Mouse (Mus musculus) intestine, embryonic 15.5 days (tissue): ENCODE measurements around the gene Ermp1. TPM values are rescaled to one million over a fixed set of nuclear protein-coding genes. Genes with fewer than 3 reads are reported as not detected.
"Not testable (repeated sequence)": the region's sequence is repeated elsewhere in the genome, so short reads cannot be mapped to it uniquely, and the experiment has no call there.

Experiments used
- ATAC-seq: fragments of 200-750 bp; cut with Nextera tagmentation; 2 replicates; pipeline ENCODE4 v1.8.0; 2017; ENCODE audit warnings: moderate TSS enrichment, moderate library complexity
- H3K27ac ChIP-seq: fragments of 300-500 bp; sonication (generic); 2 replicates; pipeline ENCODE4 v1.5.1; 2015; ENCODE audit warnings: mild to moderate bottlenecking, inconsistent platforms
- H3K27me3 ChIP-seq: fragments of 300-500 bp; sonication (generic); replicated peaks from 2 replicates; pipeline ENCODE4 v1.6.1; 2015; ENCODE audit warnings: inconsistent platforms
- H3K36me3 ChIP-seq: fragments of 300-500 bp; sonication (generic); 2 replicates; pipeline ENCODE4 v1.6.1; 2015; ENCODE audit warnings: inconsistent platforms
- H3K4me1 ChIP-seq: fragments of 300-500 bp; sonication (generic); replicated peaks from 2 replicates; pipeline ENCODE4 v1.6.1; 2015; ENCODE audit warnings: inconsistent platforms
- H3K4me2 ChIP-seq: fragments of 300-500 bp; sonication (generic); replicated peaks from 2 replicates; pipeline ENCODE4 v1.6.1; 2015; ENCODE audit warnings: mild to moderate bottlenecking, inconsistent platforms
- H3K4me3 ChIP-seq: fragments of 300-500 bp; sonication (generic); replicated peaks from 2 replicates; pipeline ENCODE4 v1.5.1; 2015; ENCODE audit warnings: inconsistent platforms
- H3K9ac ChIP-seq: fragments of 300-500 bp; sonication (generic); 2 replicates; pipeline ENCODE4 v1.6.1; 2015; ENCODE audit warnings: inconsistent platforms
- H3K9me3 ChIP-seq: fragments of 300-500 bp; sonication (generic); 2 replicates; pipeline ENCODE4 v1.6.1; 2016; ENCODE audit warnings: inconsistent platforms
- WGBS: fragments of 180-500 bp; shearing (Covaris S2); methylation state at CpG from one replicate; pipeline ENCODE4 v1.1.7; 2015; 5-methylcytosine and 5-hydroxymethylcytosine counted together
- polyA plus RNA-seq: library from polyadenylated mRNA; unstranded; fragments of >200 nt; fragmentation: Nextera tagmentation; extraction: Ambion mirVana; gene quantifications from 2 replicates; pipeline ENCODE4 v1.2.1, GENCODE M21; 2015

Gene Ermp1
- polyA plus RNA-seq, 1 experiment from 2014 or later = 10.8 TPM

GRCm38 (mm10) chr19:29641055-29641454 lies 7.2 kb downstream of the Ermp1 start:
- Histone ChIP-seq H3K9me3 (no peaks in the 10 kb centered on the region), H3K4me2 (peak overlapping the region; percentile 41), H3K36me3 (0 out of 2 replicates have a peak, but pooled peaks cover 4% of the 10 kb centered on the region), H3K9ac (no peak overlapping the region), H3K27me3 (no peaks in the 10 kb centered on the region), H3K4me1 (0 out of 2 replicates have a peak, but pooled peaks cover 4% of the 10 kb centered on the region), H3K4me3 (no peak overlapping the region), H3K27ac (peak overlapping the region; percentile 24; the same call in 1 of the 2 replicates)
- ATAC-seq = peak; percentile 83
- WGBS = 26% methylated on average over 9 of the region's 9 CpGs

- Histone ChIP-seq H3K4me3 (no peak overlapping the region), H3K4me2 (no peak overlapping the region), H3K36me3 (peaks cover 3% of the 10 kb centered on the region; the same call in 1 of the 2 replicates), H3K27ac (no peak overlapping the region), H3K27me3 (no peaks in the 10 kb centered on the region), H3K9me3 (no peaks in the 10 kb centered on the region), H3K9ac (no peak overlapping the region), H3K4me1 (no peaks in the 10 kb centered on the region)
- WGBS = 86% methylated on average over 2 of the region's 2 CpGs
- no peak for ATAC-seq
These were observed 36.1 kb downstream of the Ermp1 start for GRCm38 (mm10) chr19:29612102-29612501.

DNA sequence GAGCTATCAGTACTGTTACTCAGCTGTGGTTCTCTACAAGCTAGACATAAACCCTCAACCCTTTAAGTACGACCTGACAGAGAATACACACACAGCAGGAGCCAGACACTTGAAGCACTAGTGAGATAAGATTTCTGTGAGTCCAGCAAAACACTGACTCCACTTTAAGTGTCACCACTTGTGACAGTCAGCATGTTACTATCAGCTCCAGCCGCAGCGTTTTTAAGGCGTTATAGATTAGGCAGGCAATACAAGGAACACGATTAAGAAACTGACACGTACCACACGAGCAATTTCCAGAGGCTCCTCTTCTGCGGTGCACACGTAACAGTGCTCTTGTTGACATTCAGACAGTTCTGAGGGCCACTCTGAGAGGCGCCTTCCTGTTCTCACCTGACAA lies 37.3 kb downstream of the Ermp1 start:
- H3K27me3 ChIP-seq = no peaks in the 10 kb centered on the region
- no peak overlapping the region for H3K27ac ChIP-seq
- WGBS = 80% methylated on average over 10 of the region's 10 CpGs
- H3K4me2 ChIP-seq = no peak overlapping the region
- no peak overlapping the region for H3K9ac ChIP-seq
- H3K36me3 ChIP-seq = peaks cover 3% of the 10 kb centered on the region; the same call in 1 of the 2 replicates
- H3K9me3 ChIP-seq = no peaks in the 10 kb centered on the region
- ATAC-seq = peak; percentile 83
- no peak overlapping the region for H3K4me3 ChIP-seq
- H3K4me1 ChIP-seq = no peaks in the 10 kb centered on the region

DNA sequence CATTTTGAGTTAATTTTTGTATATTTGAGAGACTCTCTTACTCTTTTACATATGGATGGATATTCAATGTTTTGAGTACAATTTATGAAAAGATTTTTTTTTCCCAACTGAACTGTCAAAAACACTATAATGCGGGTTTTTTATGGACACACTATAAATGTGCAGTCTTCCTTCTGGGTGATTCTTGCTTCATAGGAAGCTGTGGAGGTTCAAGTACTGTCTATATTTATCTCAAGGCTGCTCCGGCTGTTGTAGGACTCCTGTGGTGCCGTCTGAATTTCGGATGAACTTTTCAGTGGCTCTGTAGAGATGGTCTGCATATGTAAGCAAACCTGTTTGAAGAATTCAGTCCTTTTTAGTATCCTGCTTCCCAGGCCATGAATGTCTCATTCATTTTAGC lies 40.0 kb downstream of the Ermp1 start:
- ATAC-seq = no peak
- Histone ChIP-seq H3K4me3 (no peak overlapping the region), H3K36me3 (peaks cover 10% of the 10 kb centered on the region; the same call in 1 of the 2 replicates), H3K27ac (no peak overlapping the region), H3K9ac (no peak overlapping the region), H3K9me3 (no peaks in the 10 kb centered on the region), H3K4me2 (no peak overlapping the region), H3K27me3 (no peaks in the 10 kb centered on the region), H3K4me1 (no peaks in the 10 kb centered on the region)
- WGBS = 67% methylated on average over 4 of the region's 4 CpGs

DNA sequence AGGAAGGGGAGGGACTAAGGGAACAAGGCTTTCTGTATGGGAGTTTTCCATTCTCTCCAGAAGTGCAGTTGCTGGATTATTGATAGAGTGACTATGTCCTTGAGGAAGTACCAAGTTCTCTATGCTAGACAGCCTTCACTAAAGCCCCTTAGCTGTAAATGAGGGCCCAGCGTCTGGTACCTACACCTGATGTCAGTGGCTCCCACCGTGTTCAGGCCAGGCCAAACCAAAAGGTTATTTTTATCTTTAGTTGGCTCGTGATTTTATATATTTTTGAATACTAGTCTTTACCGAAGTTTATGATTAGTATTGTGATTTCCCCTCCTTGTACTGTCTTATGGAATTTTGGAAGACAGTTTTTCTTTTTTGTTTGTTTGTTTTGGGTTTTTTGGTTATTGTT lies 40.7 kb downstream of the Ermp1 start:
- H3K27me3 ChIP-seq = no peaks in the 10 kb centered on the region
- no peaks in the 10 kb centered on the region for H3K9me3 ChIP-seq
- ATAC-seq = no peak
- H3K27ac ChIP-seq = no peak overlapping the region
- H3K9ac ChIP-seq = no peak overlapping the region
- H3K36me3 ChIP-seq = peaks cover 12% of the 10 kb centered on the region
- WGBS = 89% methylated on average over 4 of the region's 4 CpGs
- H3K4me2 ChIP-seq = no peak overlapping the region
- no peaks in the 10 kb centered on the region for H3K4me1 ChIP-seq
- no peak overlapping the region for H3K4me3 ChIP-seq

- H3K4me2 ChIP-seq = no peak overlapping the region
- no peak overlapping the region for H3K27ac ChIP-seq
- WGBS = 91% methylated on average over 3 of the region's 3 CpGs
- no peak overlapping the region for H3K4me3 ChIP-seq
- no peak overlapping the region for H3K9ac ChIP-seq
- peaks cover 18% of the 10 kb centered on the region for H3K36me3 ChIP-seq
- H3K9me3 ChIP-seq = no peaks in the 10 kb centered on the region
- no peaks in the 10 kb centered on the region for H3K4me1 ChIP-seq
- H3K27me3 ChIP-seq = no peaks in the 10 kb centered on the region
- no peak for ATAC-seq
These were observed 43.6 kb downstream of the Ermp1 start for GRCm38 (mm10) chr19:29604653-29605052.

DNA sequence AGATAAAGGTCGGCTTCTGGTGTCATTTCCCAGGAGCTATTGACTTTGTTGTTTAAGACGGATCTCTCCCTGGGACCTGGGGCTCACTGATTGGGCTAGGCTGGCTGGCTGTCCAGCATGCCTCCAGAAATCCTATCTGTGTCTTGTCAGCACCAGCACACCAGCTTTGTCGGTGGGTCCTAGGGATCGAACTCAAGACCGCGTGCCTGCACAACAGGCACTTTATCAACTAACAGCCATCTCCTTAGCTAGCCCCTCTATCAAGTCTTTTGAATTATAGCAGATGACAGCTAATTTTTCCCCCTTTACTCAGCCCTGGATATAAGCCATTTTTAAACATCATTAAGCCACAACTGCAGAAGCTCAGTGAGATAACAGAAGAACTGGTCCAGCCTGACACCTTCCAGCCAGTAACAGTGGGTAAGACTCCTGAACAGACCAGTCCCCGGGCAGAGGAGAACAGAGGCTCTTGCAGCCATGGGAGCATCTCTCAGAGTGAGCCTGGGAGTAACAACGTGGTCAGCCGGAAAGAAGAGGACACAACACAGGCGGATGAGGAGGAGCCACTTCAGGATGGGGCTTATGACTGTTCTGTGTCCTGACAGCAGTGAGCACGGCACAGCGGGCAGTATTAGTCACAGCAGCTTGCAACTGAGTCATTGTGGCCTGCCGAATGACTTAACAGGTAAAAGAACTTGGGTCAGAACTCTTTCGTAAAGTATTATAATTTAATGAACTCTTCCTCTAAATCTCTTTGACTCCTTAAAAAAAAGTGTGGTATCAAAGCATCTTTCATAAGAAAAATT lies 44.5 kb downstream of the Ermp1 start:
- Histone ChIP-seq H3K4me2 (no peak overlapping the region), H3K27ac (no peak overlapping the region), H3K27me3 (no peaks in the 10 kb centered on the region), H3K36me3 (peaks cover 21% of the 10 kb centered on the region), H3K9me3 (no peaks in the 10 kb centered on the region), H3K4me3 (no peak overlapping the region), H3K4me1 (no peaks in the 10 kb centered on the region), H3K9ac (no peak overlapping the region)
- 84% methylated on average over 14 of the region's 14 CpGs for WGBS
- ATAC-seq = no peak

- WGBS = 81% methylated on average over 5 of the region's 5 CpGs
- no peak for ATAC-seq
- H3K9me3 ChIP-seq = no peaks in the 10 kb centered on the region
- no peak overlapping the region for H3K4me3 ChIP-seq
- no peak overlapping the region for H3K4me2 ChIP-seq
- H3K36me3 ChIP-seq = peaks cover 30% of the 10 kb centered on the region
- H3K4me1 ChIP-seq = no peaks in the 10 kb centered on the region
- H3K27me3 ChIP-seq = no peaks in the 10 kb centered on the region
- no peak overlapping the region for H3K27ac ChIP-seq
- no peak overlapping the region for H3K9ac ChIP-seq
These were observed 49.2 kb downstream of the Ermp1 start for GRCm38 (mm10) chr19:29598981-29599380.

GRCm38 (mm10) chr19:29596985-29597384 lies 51.2 kb downstream of the Ermp1 start:
- H3K36me3 ChIP-seq = peaks cover 17% of the 10 kb centered on the region
- H3K27me3 ChIP-seq = no peaks in the 10 kb centered on the region
- H3K27ac ChIP-seq = no peak overlapping the region
- H3K4me1 ChIP-seq = no peaks in the 10 kb centered on the region
- H3K4me3 ChIP-seq = no peak overlapping the region
- no peak overlapping the region for H3K9ac ChIP-seq
- no peak for ATAC-seq
- 96% methylated on average over 2 of the region's 2 CpGs for WGBS
- no peaks in the 10 kb centered on the region for H3K9me3 ChIP-seq
- H3K4me2 ChIP-seq = no peak overlapping the region

GRCm38 (mm10) chr19:29596276-29596675 lies 51.9 kb downstream of the Ermp1 start:
- Histone ChIP-seq H3K9me3 (no peaks in the 10 kb centered on the region), H3K36me3 (peaks cover 17% of the 10 kb centered on the region), H3K27me3 (no peaks in the 10 kb centered on the region), H3K4me3 (no peak overlapping the region), H3K9ac (no peak overlapping the region), H3K27ac (no peak overlapping the region), H3K4me1 (no peaks in the 10 kb centered on the region), H3K4me2 (no peak overlapping the region)
- no peak for ATAC-seq
- 91% methylated on average over 3 of the region's 3 CpGs for WGBS

GRCm38 (mm10) chr19:29593783-29594182 lies 54.4 kb downstream of the Ermp1 start:
- H3K36me3 ChIP-seq = peaks cover 14% of the 10 kb centered on the region
- not testable (repeated sequence) for H3K9ac ChIP-seq, H3K27ac ChIP-seq, H3K27me3 ChIP-seq, H3K4me3 ChIP-seq, H3K4me2 ChIP-seq, H3K4me1 ChIP-seq, H3K9me3 ChIP-seq, ATAC-seq
- 84% methylated on average over 3 of the region's 3 CpGs for WGBS

- Histone ChIP-seq H3K9ac (no peak overlapping the region), H3K36me3 (peaks cover 11% of the 10 kb centered on the region; the same call in 1 of the 2 replicates), H3K27ac (no peak overlapping the region), H3K4me3 (no peak overlapping the region), H3K4me1 (no peaks in the 10 kb centered on the region), H3K4me2 (no peak overlapping the region), H3K9me3 (no peaks in the 10 kb centered on the region), H3K27me3 (no peaks in the 10 kb centered on the region)
- ATAC-seq = 0 out of 2 replicates have a peak, but pooled peaks have one; percentile 51
- WGBS = 73% methylated on average over 6 of the region's 6 CpGs
These were observed 64.5 kb downstream of the Ermp1 start for GRCm38 (mm10) chr19:29583734-29584133.

GRCm38 (mm10) chr19:29582439-29582838 lies 65.8 kb downstream of the Ermp1 start:
- H3K27me3 ChIP-seq = no peaks in the 10 kb centered on the region
- H3K27ac ChIP-seq = no peak overlapping the region
- WGBS = 69% methylated on average over 2 of the region's 2 CpGs
- H3K9ac ChIP-seq = no peak overlapping the region
- H3K4me1 ChIP-seq = no peaks in the 10 kb centered on the region
- H3K4me3 ChIP-seq = no peak overlapping the region
- no peak overlapping the region for H3K4me2 ChIP-seq
- peaks cover 6% of the 10 kb centered on the region; the same call in 1 of the 2 replicates for H3K36me3 ChIP-seq
- ATAC-seq = 0 out of 2 replicates have a peak, but pooled peaks have one; percentile 58
- no peaks in the 10 kb centered on the region for H3K9me3 ChIP-seq
